Comparison of ENCODE assay signal across 17 mouse cellular contexts in genomic region chr12:26551168-26551926, GRCm38 (mm10).
DNase-seq lines count a peak whose midpoint lies in the region; ATAC-seq and TF ChIP-seq lines count a peak whose summit lies in the region.
"Had no signal": no experiment of that assay in that cellular context is flagged by ENCODE, and none has a peak within 500 bp of the region (broad histone marks: within the 10 kb centered on the region; RNA-seq: fewer than 3 reads in every experiment).

No protein-coding gene starts in this region.

- H3K27me3 ChIP-seq in forebrain, postnatal 0 days (ENCODE audit: insufficient read depth, low read length), result no peaks in the 10 kb centered on the region
- no peaks in the 10 kb centered on the region for H3K27me3 ChIP-seq in midbrain, embryonic 11.5 days (ENCODE audit: control insufficient read depth, insufficient read depth, low read length)
- no peaks in the 10 kb centered on the region for H3K27me3 ChIP-seq in neural tube, embryonic 13.5 days
- H3K27me3 ChIP-seq: CH12.LX; embryonic facial prominence, embryonic 13.5 days had no signal

- no peak for TF ChIP-seq CTCF in forebrain, postnatal 0 days (IDR thresholded peaks at IDR 0.05; ENCODE audit: low read depth)

- no peak for ATAC-seq in forebrain, postnatal 0 days
- no peak for ATAC-seq in midbrain, embryonic 11.5 days (ENCODE audit: low FRiP score)
- ATAC-seq in neural tube, embryonic 13.5 days (ENCODE audit: low read depth), result peak; percentile 72
- ATAC-seq: inflammation-experienced regulatory T-cells, adult 6 months had no signal

- no peak overlapping the region for H3K4me3 ChIP-seq in forebrain, postnatal 0 days (ENCODE audit: low read depth, low read length)
- H3K4me3 ChIP-seq in midbrain, embryonic 11.5 days (ENCODE audit: low read depth, low read length), result no peak overlapping the region
- no peak overlapping the region for H3K4me3 ChIP-seq in neural tube, embryonic 13.5 days
- H3K4me3 ChIP-seq: embryonic facial prominence, embryonic 13.5 days; heart, adult 2 months had no signal

- 0 out of 2 replicates have a peak overlapping the region, but pooled peaks have one; percentile 6 for H3K9ac ChIP-seq in forebrain, postnatal 0 days
- H3K9ac ChIP-seq in midbrain, embryonic 11.5 days (ENCODE audit: low read length), result no peak overlapping the region
- peak overlapping the region; percentile 31; the same call in 1 of the 2 replicates for H3K9ac ChIP-seq in neural tube, embryonic 13.5 days
- H3K9ac ChIP-seq: embryonic facial prominence, embryonic 13.5 days had no signal

- WGBS in forebrain, postnatal 0 days, result 38% methylated on average over 10 of the region's 10 CpGs
- 63% methylated on average over 10 of the region's 10 CpGs for WGBS in midbrain, embryonic 11.5 days
- WGBS in neural tube, embryonic 13.5 days, result 30% methylated on average over 10 of the region's 10 CpGs

- intact Hi-C loops in heart, postnatal 10 days (cut with DNase I), result no loop called here
- intact Hi-C loops in left cerebral cortex, postnatal 25 days (cut with DNase I), result no loop called here

- no peaks in the 10 kb centered on the region for H3K4me1 ChIP-seq in forebrain, postnatal 0 days (ENCODE audit: insufficient read depth)
- H3K4me1 ChIP-seq in midbrain, embryonic 11.5 days (ENCODE audit: control insufficient read depth, insufficient read depth, low read length), result peaks cover 3% of the 10 kb centered on the region; the same call in 1 of the 2 replicates
- H3K4me1 ChIP-seq in neural tube, embryonic 13.5 days (replicated peaks), result peaks cover 37% of the 10 kb centered on the region

- no peak overlapping the region for H3K4me2 ChIP-seq in forebrain, postnatal 0 days (ENCODE audit: low read depth)
- H3K4me2 ChIP-seq in midbrain, embryonic 11.5 days, result no peak overlapping the region
- H3K4me2 ChIP-seq in neural tube, embryonic 13.5 days, result peak overlapping the region; percentile 14; the same call in 1 of the 2 replicates
- H3K4me2 ChIP-seq: embryonic facial prominence, embryonic 13.5 days had no signal

- H3K9me3 ChIP-seq in forebrain, postnatal 0 days (ENCODE audit: low read length), result no peaks in the 10 kb centered on the region
- no peaks in the 10 kb centered on the region for H3K9me3 ChIP-seq in midbrain, embryonic 11.5 days (ENCODE audit: control insufficient read depth, low read length)
- H3K9me3 ChIP-seq in neural tube, embryonic 13.5 days, result no peaks in the 10 kb centered on the region

- no peak overlapping the region for H3K27ac ChIP-seq in forebrain, postnatal 0 days (ENCODE audit: low read depth, low read length)
- peak overlapping the region; percentile 26 for H3K27ac ChIP-seq in midbrain, embryonic 11.5 days (ENCODE audit: low read depth, low read length)
- peak overlapping the region; percentile 83 for H3K27ac ChIP-seq in neural tube, embryonic 13.5 days (replicated peaks)
- H3K27ac ChIP-seq: embryonic facial prominence, embryonic 13.5 days; heart, adult 2 months had no signal

- DNase-seq in heart, adult 11 months, result peak; percentile 58
- no peak for DNase-seq in heart, postnatal 10 days
- DNase-seq in forebrain, postnatal 0 days, result peak; percentile 20
- no peak for DNase-seq in midbrain, embryonic 11.5 days (ENCODE audit: low spot score, missing footprints)
- no peak for DNase-seq in left cerebral cortex, postnatal 25 days (ENCODE audit: low spot score in 2 of 2)
- DNase-seq in urinary bladder, postnatal 4 days (ENCODE audit: low spot score in 2 of 2), result no peak
- no peak for DNase-seq in frontal cortex, postnatal 25 days (ENCODE audit: low spot score in 2 of 2)
- DNase-seq: adrenal gland, adult 2 months; cerebellum, adult 2 months; heart, adult 2 months; layer of hippocampus, postnatal 36 days; lung, adult 18-20 months; thymus, postnatal 36 days had no signal

- H3K36me3 ChIP-seq in forebrain, postnatal 0 days (ENCODE audit: insufficient read depth), result no peaks in the 10 kb centered on the region
- H3K36me3 ChIP-seq in midbrain, embryonic 11.5 days (ENCODE audit: control insufficient read depth, insufficient read depth, low read length), result no peaks in the 10 kb centered on the region
- no peaks in the 10 kb centered on the region for H3K36me3 ChIP-seq in neural tube, embryonic 13.5 days
- H3K36me3 ChIP-seq: embryonic facial prominence, embryonic 13.5 days had no signal

Comparison
In these comparisons a context has a peak if more than half of its experiments do, and no peak if none do; other contexts are left out.
1. DNase-seq: peak in heart, adult 11 months (single experiment) and forebrain, postnatal 0 days (single experiment); none in heart, postnatal 10 days (0 of 2), midbrain, embryonic 11.5 days (single experiment), left cerebral cortex, postnatal 25 days (0 of 2), urinary bladder, postnatal 4 days (0 of 2) and frontal cortex, postnatal 25 days (0 of 2).